Mouse (Mus musculus): ENCODE data around the gene Acot3.
"Not testable (repeated sequence)": the region's sequence is repeated elsewhere in the genome, so short reads cannot be mapped to it uniquely, and the experiment has no call there.

DNA sequence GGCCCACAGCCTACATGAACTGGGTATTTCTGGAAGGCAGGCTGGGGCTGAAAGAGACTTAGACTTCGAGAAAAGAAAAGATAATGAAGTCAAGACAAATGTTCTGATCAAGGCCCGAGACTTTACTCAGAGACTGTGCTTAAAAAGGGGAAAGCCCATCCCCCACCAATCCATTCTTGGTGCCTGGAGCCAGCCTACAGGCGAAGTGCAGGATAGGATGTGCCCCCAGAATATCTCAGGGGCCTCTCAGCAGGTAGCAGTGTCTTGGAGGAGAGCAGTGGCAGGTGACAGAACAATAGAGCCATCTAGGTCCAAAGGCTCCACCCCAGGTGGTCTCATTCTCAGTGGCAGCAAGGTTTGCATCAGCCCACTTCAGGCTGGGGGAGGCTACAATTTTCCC is 23.6 kb upstream of the Acot3 start:
- TF ChIP-seq CTCF (IDR thresholded peaks at IDR 0.05; ENCODE audit: insufficient read depth, low read length); POLR2A (IDR thresholded peaks at IDR 0.05; ENCODE audit: borderline replicate concordance, extremely low read depth, low read depth, low read length): not testable (repeated sequence)
